Mouse (Mus musculus): ENCODE measurements around the gene Pde4d.

GRCm38 (mm10) chr13:109921336-109922038 lies 1471.7 kb downstream of the Pde4d start:
- TF ChIP-seq POLR2A (IDR thresholded peaks at IDR 0.05; ENCODE audit: borderline replicate concordance, insufficient read depth, low read length) (no peak), CTCF (IDR thresholded peaks at IDR 0.05; ENCODE audit: borderline replicate concordance, insufficient read depth, low read depth, low read length) (no peak)
